Mouse (Mus musculus): ENCODE measurements around the gene Dpp7.
A peak's percentile ranks its signal among the peaks of the same experiment; 100 is the strongest.

The Dpp7 gene

DNA sequence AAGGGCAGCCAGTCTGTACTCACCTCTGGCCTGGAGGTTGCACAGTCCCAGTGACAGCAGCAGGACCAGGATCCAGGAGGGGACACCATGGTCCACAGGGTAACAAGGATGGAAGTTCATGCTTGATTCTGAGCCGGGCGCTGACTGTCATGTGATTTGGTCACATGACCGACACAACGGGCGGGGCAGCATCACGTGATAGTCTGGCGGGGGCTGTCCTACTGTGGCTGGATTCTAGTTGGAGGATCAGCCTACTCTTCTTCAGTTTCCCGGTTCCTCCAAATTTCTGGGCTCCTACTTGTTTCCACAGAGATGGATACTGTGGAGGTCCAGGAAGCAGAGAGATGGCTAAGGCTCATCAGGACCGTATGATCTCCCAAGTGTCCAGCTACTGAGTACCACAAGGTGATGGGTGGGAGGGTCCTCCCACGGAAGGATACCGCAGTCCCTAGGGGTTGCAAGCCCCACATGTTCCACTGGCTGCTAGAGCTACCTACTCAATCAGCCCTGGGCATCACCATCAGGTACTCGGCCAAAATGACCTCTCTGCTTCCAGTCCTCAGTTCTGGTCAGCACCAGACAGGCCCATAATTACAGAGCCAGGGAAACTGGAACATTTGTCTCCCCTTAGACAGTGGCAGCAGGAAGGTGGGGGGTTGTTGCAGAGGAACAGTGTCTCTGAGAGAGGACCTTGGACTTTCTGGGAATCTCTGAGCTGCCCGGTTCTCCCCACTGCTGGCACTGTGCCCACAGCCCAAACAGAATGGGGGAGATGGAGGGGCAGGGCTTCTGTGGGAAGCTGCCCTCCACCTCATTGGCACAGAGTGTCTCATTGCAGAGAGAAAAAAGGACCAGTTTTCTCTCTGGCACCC is at the start of gene Dpp7:
Gene Dpp7 (minus strand): TSS at position 152 of the 872 bp plus-strand sequence.
- DNase-seq = peak; percentile 86

GRCm38 (mm10) chr2:25403994-25404393 is 47.8 kb upstream of the Dpp7 start:
- DNase-seq = no peak

DNA sequence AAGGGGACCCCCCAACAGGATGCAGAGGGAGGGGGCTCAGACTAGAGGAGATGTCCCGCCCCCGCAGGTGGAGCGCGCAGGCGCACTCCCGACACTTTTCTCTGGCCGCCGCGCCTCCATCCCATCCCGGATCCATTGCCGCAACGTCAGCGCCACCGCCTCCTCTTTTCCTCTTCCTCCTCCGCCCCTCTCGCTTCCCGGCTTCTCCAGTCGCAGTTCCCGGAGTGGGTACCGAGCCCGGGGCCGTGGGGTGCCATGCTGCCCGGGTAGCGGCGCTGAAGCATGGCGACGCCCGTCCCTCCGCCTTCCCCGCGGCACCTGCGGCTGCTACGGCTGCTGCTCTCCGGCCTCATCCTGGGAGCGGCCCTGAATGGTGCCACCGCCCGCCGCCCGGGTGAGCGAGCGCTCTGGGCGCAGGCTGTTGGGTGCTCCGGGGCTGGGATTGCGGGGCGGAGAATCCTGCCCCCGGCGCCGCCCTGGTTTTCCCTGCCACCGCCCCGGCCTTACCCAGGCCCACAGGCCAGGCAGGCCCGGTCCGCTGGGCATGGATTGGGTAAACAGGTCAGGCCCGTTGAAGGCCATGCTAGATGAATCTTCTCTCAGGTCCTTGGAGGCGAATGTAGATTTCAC is 46.9 kb upstream of the Dpp7 start:
- DNase-seq = peak; percentile 54

GRCm38 (mm10) chr2:25402377-25402971 is 46.3 kb upstream of the Dpp7 start:
- peak; percentile 92 for DNase-seq

DNA sequence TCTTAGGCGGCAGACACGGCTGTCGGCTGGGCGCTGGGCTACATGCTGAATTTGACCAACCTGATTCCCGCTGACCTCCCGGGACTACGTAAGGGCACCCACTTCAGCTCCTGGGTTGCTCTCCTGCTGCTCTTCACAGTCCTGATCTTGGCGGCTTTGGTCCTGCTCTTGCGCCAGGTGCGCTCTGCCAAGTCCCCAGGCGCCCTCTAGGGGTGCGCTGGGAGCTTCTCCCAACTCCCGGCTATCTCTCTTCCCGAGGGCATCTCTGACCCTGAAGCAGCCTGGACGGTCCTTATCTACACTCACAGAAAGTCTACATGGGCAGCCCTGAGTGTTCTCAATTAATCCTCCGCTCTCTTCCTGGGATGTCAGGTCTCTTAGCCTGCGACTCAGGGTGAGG is 44.6 kb upstream of the Dpp7 start:
- DNase-seq = peak; percentile 65

DNA sequence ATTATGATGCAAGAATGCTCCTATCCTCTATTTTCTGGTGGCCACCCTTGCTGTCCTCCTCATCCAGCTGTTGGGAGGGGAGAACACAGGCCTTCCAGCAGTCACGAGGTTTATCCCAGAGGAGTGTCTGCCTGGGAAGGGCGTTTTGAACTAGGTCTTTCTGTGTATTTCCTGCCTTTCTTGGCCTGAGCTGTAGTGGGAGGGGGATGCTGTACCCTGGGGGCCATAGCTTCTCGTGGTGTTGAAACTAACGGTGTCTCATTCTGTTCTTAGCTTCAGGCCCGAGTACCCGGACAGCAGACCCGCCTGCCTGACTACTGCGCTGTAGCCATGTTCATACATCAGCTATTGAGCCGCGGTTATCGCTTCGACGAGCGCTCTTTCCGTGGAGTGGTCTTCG is 44.1 kb upstream of the Dpp7 start:
- DNase-seq = no peak

DNA sequence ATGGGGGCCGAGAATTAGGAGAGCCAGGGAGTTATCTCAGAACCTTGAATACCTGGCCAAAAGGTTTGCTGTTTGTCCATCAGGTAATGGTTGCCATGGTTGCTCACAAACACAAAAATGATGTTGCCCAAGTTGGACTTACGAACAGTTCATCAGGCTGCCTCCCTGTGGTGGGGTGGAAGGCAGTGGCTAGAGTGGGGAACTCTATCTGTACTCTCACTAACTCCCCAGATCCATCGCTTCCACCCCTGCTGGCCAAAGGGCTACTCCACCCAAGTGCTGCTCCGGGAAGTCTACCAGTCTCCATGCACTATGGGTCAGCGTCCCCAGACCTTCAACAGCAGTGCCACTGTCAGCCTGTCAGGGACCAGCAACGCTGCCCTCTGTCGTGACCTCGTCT is 42.9 kb upstream of the Dpp7 start, which contains the start of gene Npdc1:
Gene Npdc1 (plus strand): TSS at position 301 of the 400 bp plus-strand sequence.
- DNase-seq = no peak

DNA sequence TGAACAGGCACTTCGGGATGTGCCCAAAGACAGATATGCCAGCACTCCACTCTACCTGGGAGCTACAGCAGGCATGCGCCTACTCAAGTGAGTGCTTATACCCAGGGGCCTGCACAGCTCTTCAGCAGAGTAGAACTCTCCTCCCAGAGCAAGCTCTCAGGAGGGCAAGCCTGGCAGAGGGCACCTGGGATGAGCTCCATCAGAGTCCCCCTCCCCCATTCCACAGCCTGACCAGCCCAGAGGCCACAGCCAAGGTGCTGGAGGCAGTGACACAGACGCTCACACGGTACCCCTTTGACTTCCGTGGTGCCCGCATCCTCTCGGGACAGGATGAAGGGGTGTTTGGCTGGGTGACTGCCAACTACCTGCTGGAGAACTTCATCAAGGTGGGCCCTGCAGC is 41.9 kb upstream of the Dpp7 start:
- no peak for DNase-seq

GRCm38 (mm10) chr2:25397010-25397409 is 40.9 kb upstream of the Dpp7 start:
- DNase-seq = no peak

DNA sequence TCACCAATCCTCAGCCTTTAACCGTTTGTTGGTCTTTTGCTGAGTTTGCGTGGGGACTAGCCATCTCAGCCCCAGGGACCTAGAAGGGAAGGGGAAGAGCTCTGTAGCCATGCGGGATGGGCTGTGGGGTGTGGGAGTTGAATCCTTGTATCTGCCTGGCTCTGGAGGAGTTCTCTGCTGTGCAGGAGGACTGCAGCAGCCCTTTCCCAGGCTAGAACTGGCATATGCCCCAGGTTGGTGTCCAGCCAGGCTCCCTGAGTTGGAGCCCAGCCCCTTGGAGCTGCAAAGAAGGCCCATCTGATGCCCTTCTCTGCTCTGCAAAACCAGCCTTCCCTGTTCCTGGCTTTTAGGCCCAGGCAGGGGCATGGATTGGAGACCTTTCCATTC is 40.4 kb upstream of the Dpp7 start:
- no peak for DNase-seq

- peak; percentile 73 for DNase-seq
Observed at GRCm38 (mm10) chr2:25395721-25396596, 39.8 kb upstream of the Dpp7 start, which contains the start of gene Entpd2. TSS of gene Entpd2 (plus strand) at chr2:25395874.

- peak; percentile 27 for DNase-seq
Observed at GRCm38 (mm10) chr2:25394281-25395221, 38.4 kb upstream of the Dpp7 start.

DNA sequence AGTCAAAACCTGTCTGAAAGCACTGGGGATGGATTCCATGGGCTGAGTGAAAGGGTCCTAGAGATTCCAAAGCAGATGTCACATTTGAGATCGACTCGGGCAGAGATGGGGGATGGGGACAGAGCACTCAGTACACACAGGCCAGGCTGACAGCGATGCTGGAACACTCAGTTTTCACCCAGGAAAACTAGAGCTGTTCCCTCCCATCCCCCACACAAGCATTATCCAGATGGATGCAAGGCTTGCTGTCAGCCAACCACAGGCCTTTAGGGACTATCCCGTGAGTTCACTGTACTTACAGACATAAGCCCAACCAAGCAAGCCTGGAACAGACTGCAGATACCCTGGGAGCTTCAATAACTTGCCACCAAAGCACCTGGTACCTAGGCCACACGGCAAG is 35.1 kb upstream of the Dpp7 start:
- no peak for DNase-seq

GRCm38 (mm10) chr2:25384492-25384891 is 28.3 kb upstream of the Dpp7 start:
- no peak for DNase-seq

GRCm38 (mm10) chr2:25376589-25376988 is 20.4 kb upstream of the Dpp7 start:
- DNase-seq = peak; percentile 68

- no peak for DNase-seq
Observed at GRCm38 (mm10) chr2:25373431-25373830, 17.3 kb upstream of the Dpp7 start.

GRCm38 (mm10) chr2:25372644-25373391 is 16.7 kb upstream of the Dpp7 start:
- no peak for DNase-seq

DNA sequence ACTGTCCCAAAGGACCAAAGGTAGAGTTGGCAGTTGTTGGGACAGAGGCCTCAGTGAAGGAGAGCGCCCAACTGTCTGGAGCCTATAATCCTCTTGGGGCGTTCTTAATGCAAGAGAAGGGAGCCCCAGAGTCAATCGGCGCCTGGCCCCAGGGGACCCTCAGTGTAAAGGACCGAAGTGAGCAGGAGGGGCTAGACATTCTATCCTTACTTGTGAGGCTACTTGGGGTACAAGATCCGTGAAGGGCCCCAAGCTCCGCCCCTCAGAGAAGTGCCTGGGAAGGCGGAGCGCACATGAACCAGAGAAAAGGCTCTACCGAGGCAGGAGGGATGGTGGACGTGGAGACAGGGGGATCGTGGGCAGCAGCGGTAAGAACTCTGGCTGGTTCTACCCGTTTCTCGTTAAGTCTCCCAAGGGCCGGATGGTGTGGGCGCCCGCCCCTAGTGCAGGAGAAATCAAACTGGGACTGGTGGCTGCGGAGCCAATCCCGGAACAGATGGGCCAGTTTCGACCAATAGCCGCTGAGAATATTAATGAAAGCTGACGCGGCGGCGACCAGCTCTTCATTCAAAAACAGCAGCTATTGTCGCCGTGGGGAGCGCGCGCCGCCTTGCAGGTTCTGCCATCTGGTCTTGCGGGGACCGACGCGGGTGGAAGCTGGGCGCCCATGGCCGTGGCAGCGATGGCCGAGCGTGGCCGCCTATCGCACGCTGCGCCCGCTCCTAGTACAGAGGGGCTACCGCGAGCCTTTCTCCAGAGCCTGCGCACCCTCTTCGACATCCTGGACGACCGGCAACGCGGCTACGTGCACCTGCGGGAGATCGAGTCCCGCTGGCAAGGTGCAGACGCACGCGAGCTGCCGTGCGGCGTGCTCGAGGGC is 15.8 kb upstream of the Dpp7 start, which contains the start of gene Sapcd2:
Gene Sapcd2 (plus strand): TSS at position 558 of the 880 bp plus-strand sequence.
- peak; percentile 87 for DNase-seq

GRCm38 (mm10) chr2:25369996-25370395 is 13.8 kb upstream of the Dpp7 start:
- DNase-seq = no peak
